Mouse (Mus musculus) lung, postnatal 0 days (tissue): ENCODE data around the gene Rdm1.
"Not testable (repeated sequence)": the region's sequence is repeated elsewhere in the genome, so short reads cannot be mapped to it uniquely, and the experiment has no call there.

Experiments used
- CTCF ChIP-seq: IDR thresholded peaks from 2 replicates; pipeline ENCODE4 v1.5.1; 2016; ENCODE audit warnings: antibody characterized with exemption, mild to moderate bottlenecking
- EP300 ChIP-seq: IDR thresholded peaks from 2 replicates; pipeline ENCODE4 v1.6.1; 2016; ENCODE audit warnings: antibody characterized with exemption, mild to moderate bottlenecking, control low read depth

DNA sequence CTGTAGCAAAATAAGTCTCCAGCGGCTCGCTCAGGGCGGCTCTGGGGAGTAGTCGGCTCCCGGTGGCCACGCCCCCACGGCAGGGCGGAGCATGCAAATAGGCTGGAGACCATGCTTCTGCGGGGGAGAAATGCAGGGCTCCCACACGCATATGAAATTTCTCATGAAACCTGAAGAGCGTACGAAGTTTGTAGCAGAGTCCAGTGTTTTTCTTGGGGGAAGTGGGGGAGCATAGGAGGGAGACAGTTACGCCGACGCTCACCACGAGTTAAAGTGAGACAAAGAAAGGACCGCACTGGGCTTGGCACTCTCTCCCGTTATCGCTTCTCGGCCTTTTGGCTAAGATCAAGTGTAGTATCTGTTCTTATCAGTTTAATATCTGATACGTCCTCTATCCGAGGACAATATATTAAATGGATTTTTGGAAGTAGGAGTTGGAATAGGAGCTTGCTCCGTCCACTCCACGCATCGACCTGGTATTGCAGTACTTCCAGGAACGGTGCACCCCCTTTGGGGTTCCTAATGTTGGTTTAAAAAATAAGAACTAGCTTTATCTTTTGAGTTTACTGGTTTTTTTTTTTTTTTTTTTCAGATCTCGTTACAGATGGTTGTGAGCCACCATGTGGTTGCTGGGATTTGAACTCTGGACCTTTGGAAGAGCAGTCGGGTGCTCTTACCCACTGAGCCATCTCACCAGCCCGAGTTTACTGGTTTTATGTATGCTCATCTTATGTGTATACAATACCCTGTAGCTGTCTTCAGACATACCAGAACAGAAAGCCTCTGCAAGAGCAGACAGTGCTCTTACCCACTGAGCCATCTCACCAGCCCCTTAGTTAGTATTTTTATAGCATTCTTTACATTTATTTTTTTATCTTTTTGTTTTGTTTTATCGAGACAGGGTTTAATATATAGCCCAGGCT, 22.2 kb upstream of the Rdm1 start:
- TF ChIP-seq CTCF, EP300: not testable (repeated sequence)
